Mouse (Mus musculus) embryonic facial prominence, embryonic 13.5 days (tissue): Measurements from ENCODE around the gene Cyb5r2. TPM values are rescaled to one million over a fixed set of nuclear protein-coding genes. Genes with fewer than 3 reads are reported as not detected.

Source experiments
- ATAC-seq: fragments of 200-750 bp; cut with Nextera tagmentation; 2 replicates; pipeline ENCODE4 v1.8.0; 2017; ENCODE audit warnings: low read depth; ENCODE audit not compliant: insufficient number of reproducible peaks, insufficient read depth, low FRiP score, low TSS enrichment
- H3K27ac ChIP-seq: fragments of 300-500 bp; sonication (generic); 2 replicates; pipeline ENCODE4 v1.5.1; 2015; ENCODE audit warnings: moderate library complexity, mild to moderate bottlenecking, inconsistent platforms
- H3K27me3 ChIP-seq: fragments of 300-500 bp; sonication (generic); 2 replicates; pipeline ENCODE4 v1.6.1; 2015; ENCODE audit warnings: mild to moderate bottlenecking, inconsistent platforms
- H3K36me3 ChIP-seq: fragments of 300-500 bp; sonication (generic); 2 replicates; pipeline ENCODE4 v1.6.1; 2015; ENCODE audit warnings: mild to moderate bottlenecking, inconsistent platforms
- H3K4me1 ChIP-seq: fragments of 300-500 bp; sonication (generic); 2 replicates; pipeline ENCODE4 v1.6.1; 2015; ENCODE audit warnings: inconsistent platforms
- H3K4me2 ChIP-seq: fragments of 300-500 bp; sonication (generic); 2 replicates; pipeline ENCODE4 v1.6.1; 2015; ENCODE audit warnings: moderate library complexity, mild to moderate bottlenecking, inconsistent platforms
- H3K4me3 ChIP-seq: fragments of 300-500 bp; sonication (generic); 2 replicates; pipeline ENCODE4 v1.5.1; 2015; ENCODE audit warnings: mild to moderate bottlenecking, inconsistent platforms
- H3K9ac ChIP-seq: fragments of 300-500 bp; sonication (generic); 2 replicates; pipeline ENCODE4 v1.6.1; 2015; ENCODE audit warnings: mild to moderate bottlenecking, inconsistent platforms
- H3K9me3 ChIP-seq: fragments of 300-500 bp; sonication (generic); 2 replicates; pipeline ENCODE4 v1.6.1; 2016; ENCODE audit warnings: inconsistent platforms
- WGBS: fragments of 180-500 bp; shearing (Covaris S2); methylation state at CpG from one replicate; pipeline ENCODE4 v1.1.7; 2015; ENCODE audit warnings: mixed read lengths; 5-methylcytosine and 5-hydroxymethylcytosine counted together
- polyA plus RNA-seq: library from polyadenylated mRNA; unstranded; fragments of >200 nt; fragmentation: Nextera tagmentation; extraction: Ambion mirVana; gene quantifications from 2 replicates; pipeline ENCODE4 v1.2.1, GENCODE M21; 2015

Gene Cyb5r2
- polyA plus RNA-seq, 1 experiment from 2014 or later: 0.25 TPM

DNA sequence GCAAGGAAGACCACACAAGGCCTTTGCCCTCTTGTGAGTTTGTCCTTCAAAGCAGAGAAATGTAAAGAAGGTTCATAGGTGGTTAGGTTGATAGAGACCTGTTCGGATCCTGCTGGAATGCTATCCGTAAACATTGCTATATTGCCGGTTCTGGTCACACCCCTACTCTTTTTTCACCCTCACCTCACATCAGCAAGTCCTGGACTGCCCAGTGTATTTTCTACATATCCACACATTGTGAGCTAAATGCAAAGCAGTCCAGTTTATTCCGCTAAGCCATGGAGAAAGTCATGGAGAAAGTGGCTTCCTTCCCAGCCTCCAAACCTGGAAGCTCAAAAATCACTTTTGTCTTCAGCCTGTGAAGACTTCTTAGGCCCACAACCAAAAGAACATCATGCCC lies 8.1 kb downstream of the Cyb5r2 start:
- H3K9ac ChIP-seq: no peak overlapping the region
- no peaks in the 10 kb centered on the region for H3K4me1 ChIP-seq
- H3K36me3 ChIP-seq: peaks cover 22% of the 10 kb centered on the region
- no peak for ATAC-seq
- no peak overlapping the region for H3K27ac ChIP-seq
- H3K4me3 ChIP-seq: no peak overlapping the region
- no peaks in the 10 kb centered on the region for H3K9me3 ChIP-seq
- no peak overlapping the region for H3K4me2 ChIP-seq
- H3K27me3 ChIP-seq: no peaks in the 10 kb centered on the region
- WGBS: 91% methylated on average over 4 of the region's 4 CpGs

DNA sequence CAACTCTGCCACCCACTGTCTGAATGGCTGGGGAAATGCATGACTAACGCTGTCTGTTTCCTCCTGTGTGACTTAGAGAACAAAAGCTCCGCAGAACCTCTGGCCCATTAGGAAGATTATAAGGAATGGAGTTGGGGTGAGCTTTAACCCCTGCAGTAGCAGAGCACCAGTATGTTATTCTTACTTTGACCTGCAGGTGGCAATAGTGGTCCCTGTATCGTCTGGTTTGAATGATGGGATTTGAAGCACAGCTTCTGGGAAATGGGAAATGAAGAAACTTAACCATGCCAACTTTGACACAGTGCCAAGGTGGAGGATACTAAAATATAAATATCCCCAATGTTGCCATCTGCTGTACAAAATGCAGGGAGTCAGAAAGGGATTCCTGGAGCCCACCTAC lies 8.6 kb downstream of the Cyb5r2 start:
- H3K36me3 ChIP-seq: peaks cover 23% of the 10 kb centered on the region
- H3K4me3 ChIP-seq: no peak overlapping the region
- no peaks in the 10 kb centered on the region for H3K4me1 ChIP-seq
- WGBS: 3% methylated on average over 3 of the region's 3 CpGs
- H3K27me3 ChIP-seq: no peaks in the 10 kb centered on the region
- no peak overlapping the region for H3K4me2 ChIP-seq
- no peak overlapping the region for H3K27ac ChIP-seq
- ATAC-seq: no peak
- no peaks in the 10 kb centered on the region for H3K9me3 ChIP-seq
- no peak overlapping the region for H3K9ac ChIP-seq

DNA sequence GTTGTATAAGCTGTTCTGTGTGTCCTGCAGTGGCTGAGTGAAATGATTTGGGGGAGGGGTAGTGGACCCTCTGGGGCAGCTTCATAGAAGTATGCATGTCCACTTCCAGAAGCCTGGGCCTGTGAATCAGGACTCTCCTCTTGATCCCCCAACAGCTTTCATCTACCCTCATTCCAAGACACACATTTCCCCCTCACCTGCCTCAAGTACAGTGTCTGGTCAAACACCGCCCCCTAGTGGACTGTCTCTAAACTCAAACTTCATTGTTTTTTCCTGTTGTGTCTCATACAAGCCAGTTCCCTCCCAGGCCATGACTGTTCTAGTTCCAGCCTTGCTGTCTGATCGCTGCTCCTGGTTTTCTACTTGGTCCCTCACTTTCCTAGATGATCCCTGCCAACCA lies 9.9 kb downstream of the Cyb5r2 start:
- H3K9ac ChIP-seq: no peak overlapping the region
- no peaks in the 10 kb centered on the region for H3K27me3 ChIP-seq
- H3K4me2 ChIP-seq: no peak overlapping the region
- H3K4me3 ChIP-seq: no peak overlapping the region
- H3K27ac ChIP-seq: no peak overlapping the region
- H3K9me3 ChIP-seq: no peaks in the 10 kb centered on the region
- H3K4me1 ChIP-seq: no peaks in the 10 kb centered on the region
- no peak for ATAC-seq
- peaks cover 36% of the 10 kb centered on the region for H3K36me3 ChIP-seq
- WGBS: 12% methylated on average over 2 of the region's 2 CpGs

DNA sequence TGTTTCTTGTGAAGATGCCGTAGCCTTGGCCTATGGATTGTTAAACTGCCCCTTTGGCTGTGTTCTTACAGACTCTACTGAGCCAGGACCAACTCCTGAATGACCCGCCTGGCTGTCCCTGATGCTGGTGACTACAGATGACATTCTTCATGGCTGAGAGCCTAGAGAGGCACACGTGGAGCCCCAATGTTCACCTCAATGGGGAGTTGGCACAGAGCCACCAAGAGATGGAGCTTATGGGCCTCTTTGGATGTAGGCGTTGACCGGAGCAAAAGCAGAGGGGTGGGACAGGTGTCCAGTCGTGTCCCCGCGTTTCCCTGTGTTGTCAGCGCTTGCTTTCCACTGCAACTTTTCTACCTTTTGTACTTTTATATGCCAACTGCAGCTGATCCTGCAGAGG lies 10.4 kb downstream of the Cyb5r2 start:
- Histone ChIP-seq H3K9ac (no peak overlapping the region), H3K4me2 (no peak overlapping the region), H3K4me1 (no peaks in the 10 kb centered on the region), H3K9me3 (no peaks in the 10 kb centered on the region), H3K4me3 (no peak overlapping the region), H3K36me3 (peaks cover 39% of the 10 kb centered on the region), H3K27ac (no peak overlapping the region), H3K27me3 (no peaks in the 10 kb centered on the region)
- WGBS: 83% methylated on average over 9 of the region's 9 CpGs
- no peak for ATAC-seq

DNA sequence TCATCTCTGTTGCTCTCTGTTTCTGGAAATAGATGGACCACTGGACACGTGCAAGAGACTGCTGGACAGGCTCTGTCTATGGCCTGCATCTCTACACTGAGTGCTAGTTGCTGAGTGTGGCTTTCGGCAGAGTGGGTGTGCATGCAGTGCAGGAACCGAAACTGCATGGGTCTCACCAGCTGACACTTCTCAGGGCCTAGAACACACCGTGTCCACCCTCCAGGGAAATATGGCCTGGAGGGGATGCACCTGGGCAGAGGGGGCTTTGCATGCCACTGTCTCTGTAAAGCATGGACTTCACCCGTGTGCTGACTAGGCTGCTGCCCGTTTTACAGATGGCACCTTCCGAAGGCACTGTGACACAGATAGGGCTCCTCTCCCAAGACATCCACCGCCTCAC lies 11.8 kb downstream of the Cyb5r2 start:
- Histone ChIP-seq H3K27me3 (no peaks in the 10 kb centered on the region), H3K4me3 (no peak overlapping the region), H3K4me2 (no peak overlapping the region), H3K27ac (no peak overlapping the region), H3K4me1 (no peaks in the 10 kb centered on the region), H3K9me3 (no peaks in the 10 kb centered on the region), H3K9ac (no peak overlapping the region), H3K36me3 (peaks cover 44% of the 10 kb centered on the region)
- no peak for ATAC-seq
- WGBS: 89% methylated on average over 8 of the region's 8 CpGs

DNA sequence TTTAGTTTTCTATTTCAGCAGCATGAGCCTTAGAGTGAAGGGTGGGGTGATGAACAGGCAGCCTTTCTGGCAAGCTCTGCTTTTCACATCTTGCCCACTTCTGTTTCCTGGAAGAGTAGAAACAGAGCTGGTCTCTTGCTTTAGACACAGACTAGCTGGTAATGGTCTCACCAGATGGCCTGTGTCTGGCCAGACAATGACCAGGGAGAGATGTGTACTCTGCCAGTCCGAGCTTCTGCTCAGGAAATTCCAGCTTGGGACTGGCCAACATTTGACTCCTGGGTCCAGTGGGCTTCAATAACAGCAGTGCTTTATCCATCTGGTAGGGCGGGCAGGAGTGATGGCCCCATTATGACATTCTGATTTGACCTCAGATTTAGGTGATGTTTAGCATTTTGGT lies 12.7 kb downstream of the Cyb5r2 start:
- Histone ChIP-seq H3K4me1 (no peaks in the 10 kb centered on the region), H3K36me3 (peaks cover 52% of the 10 kb centered on the region), H3K4me2 (no peak overlapping the region)

DNA sequence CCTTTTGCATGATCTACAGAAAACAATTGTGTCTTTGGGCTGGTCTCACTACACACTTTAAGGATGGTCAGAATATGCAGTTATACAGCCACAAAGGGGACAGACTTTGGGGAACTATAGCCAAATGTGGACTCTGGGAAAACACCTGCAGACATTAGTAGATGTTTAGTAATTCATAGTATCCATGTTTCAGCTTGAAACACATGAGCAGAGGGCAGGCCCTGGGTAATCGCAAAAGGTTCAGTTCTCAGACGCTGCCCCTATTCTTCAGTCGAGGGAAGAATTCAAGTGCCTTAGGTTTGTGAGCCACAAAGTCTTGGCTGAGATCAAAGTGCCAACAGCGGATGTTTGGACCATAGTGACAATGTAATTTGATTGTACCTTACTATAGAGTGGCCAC lies 13.4 kb downstream of the Cyb5r2 start:
- H3K9ac ChIP-seq: no peak overlapping the region
- no peak for ATAC-seq
- H3K9me3 ChIP-seq: no peaks in the 10 kb centered on the region
- H3K27ac ChIP-seq: no peak overlapping the region
- H3K27me3 ChIP-seq: no peaks in the 10 kb centered on the region
- H3K4me2 ChIP-seq: no peak overlapping the region
- no peak overlapping the region for H3K4me3 ChIP-seq
- peaks cover 58% of the 10 kb centered on the region for H3K36me3 ChIP-seq
- no peaks in the 10 kb centered on the region for H3K4me1 ChIP-seq
- WGBS: 91% methylated on average over 4 of the region's 4 CpGs

More for the DNA sequence above, 12.7 kb downstream of the Cyb5r2 start:
- 85% methylated on average over 2 of the region's 2 CpGs for WGBS
- no peak overlapping the region for H3K27ac ChIP-seq
- H3K9me3 ChIP-seq: no peaks in the 10 kb centered on the region
- H3K9ac ChIP-seq: no peak overlapping the region
- H3K27me3 ChIP-seq: no peaks in the 10 kb centered on the region
- no peak overlapping the region for H3K4me3 ChIP-seq
- no peak for ATAC-seq

DNA sequence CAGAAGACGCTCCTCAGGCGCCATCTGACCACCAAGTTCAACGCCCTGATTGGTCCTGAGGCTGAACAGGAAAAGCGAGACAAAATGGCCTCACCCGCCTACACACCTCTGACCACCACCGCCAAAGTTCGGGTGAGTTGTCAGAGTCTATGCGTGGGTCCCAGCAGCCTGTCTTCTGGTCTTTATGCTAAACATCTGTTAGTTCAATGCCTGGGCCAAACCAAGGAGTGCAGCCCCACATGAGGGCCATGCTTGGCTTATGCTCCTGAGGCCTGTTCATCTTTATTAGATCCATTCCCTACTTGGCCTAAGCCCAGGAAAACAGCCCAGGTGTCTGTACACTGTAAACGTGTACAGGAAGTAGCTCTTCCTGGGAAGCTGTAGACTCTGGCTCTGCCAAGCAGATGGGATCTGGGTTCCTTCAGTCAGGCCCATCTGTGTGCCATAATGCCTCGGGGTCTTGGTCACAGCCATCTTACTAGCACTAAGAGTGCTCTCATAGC lies 14.8 kb downstream of the Cyb5r2 start:
- Histone ChIP-seq H3K9me3 (no peaks in the 10 kb centered on the region), H3K9ac (no peak overlapping the region), H3K27ac (no peak overlapping the region), H3K27me3 (no peaks in the 10 kb centered on the region), H3K36me3 (peaks cover 66% of the 10 kb centered on the region), H3K4me2 (no peak overlapping the region), H3K4me1 (0 out of 2 replicates have a peak, but pooled peaks cover under 1% of the 10 kb centered on the region), H3K4me3 (no peak overlapping the region)
- no peak for ATAC-seq
- WGBS: 74% methylated on average over 10 of the region's 10 CpGs

DNA sequence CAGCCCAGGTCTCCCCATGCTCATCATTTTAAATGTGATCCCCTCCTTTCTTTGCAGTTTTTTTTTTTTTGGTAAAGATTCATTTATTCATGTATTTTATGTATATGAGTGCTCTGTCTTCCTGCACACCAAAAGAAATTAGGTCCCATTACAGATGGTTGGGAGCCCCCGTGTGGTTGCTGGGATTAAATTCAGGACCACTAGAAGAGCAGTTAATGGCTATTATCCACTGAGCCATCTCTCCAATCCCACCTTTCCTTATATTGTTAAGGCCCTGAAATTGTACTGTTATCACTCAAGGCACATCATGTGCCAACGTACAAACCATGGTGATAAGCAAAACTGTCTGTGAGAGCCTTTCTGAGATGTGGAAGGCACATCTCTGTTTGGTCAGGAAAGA lies 19.1 kb downstream of the Cyb5r2 start:
- H3K9me3 ChIP-seq: no peaks in the 10 kb centered on the region
- WGBS: 43% methylated on average over 2 of the region's 2 CpGs
- ATAC-seq: no peak
- no peaks in the 10 kb centered on the region for H3K27me3 ChIP-seq
- H3K36me3 ChIP-seq: peaks cover 41% of the 10 kb centered on the region
- H3K27ac ChIP-seq: no peak overlapping the region
- 0 out of 2 replicates have a peak, but pooled peaks cover 4% of the 10 kb centered on the region for H3K4me1 ChIP-seq
- H3K9ac ChIP-seq: no peak overlapping the region
- H3K4me3 ChIP-seq: no peak overlapping the region
- H3K4me2 ChIP-seq: no peak overlapping the region

DNA sequence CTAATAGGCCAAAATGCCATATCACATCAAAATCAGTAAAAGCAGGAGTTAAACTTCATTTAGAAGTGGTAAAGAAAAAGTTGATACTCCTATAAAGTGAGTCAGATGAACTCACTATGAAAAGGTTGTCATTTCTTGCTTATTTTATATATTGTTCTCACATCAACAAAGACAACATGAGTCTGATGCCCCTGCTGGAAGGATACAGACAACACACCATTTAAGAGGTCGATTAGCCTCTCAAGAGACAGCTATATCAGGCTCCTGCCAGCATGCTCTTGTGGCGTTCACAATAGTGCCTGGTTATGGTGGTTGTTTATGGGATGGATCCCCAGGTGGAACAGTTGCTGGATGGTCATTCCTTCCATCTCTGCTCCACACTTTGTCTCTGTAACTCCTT lies 24.7 kb downstream of the Cyb5r2 start:
- Histone ChIP-seq H3K4me3 (no peak overlapping the region), H3K36me3 (peaks cover 33% of the 10 kb centered on the region), H3K27ac (no peak overlapping the region), H3K4me1 (0 out of 2 replicates have a peak, but pooled peaks cover 4% of the 10 kb centered on the region), H3K9me3 (no peaks in the 10 kb centered on the region), H3K27me3 (no peaks in the 10 kb centered on the region), H3K9ac (no peak overlapping the region), H3K4me2 (no peak overlapping the region)
- ATAC-seq: no peak
- 66% methylated on average over 2 of the region's 2 CpGs for WGBS

DNA sequence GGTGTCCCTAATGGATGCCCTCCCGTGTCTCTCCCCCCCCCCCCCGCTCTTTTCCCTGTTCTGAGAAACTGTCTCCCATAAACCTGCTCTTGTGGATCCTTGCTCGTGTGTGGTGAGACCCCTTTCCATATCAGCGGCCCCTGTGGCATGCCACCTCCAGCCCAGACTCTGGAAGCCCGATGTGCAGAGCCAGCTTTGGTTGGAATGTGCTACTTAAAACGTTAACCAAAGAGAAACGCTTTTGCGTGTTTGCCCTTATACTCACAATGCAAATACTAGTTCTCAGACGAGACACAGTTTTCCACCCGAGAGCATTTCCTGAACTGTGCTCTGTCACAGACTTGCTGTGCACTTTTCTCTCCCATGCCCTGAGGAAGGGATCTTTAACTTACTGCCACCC lies 27.2 kb downstream of the Cyb5r2 start:
- peaks cover 9% of the 10 kb centered on the region for H3K4me1 ChIP-seq
- H3K9me3 ChIP-seq: no peaks in the 10 kb centered on the region
- H3K27me3 ChIP-seq: no peaks in the 10 kb centered on the region
- 73% methylated on average over 8 of the region's 10 CpGs for WGBS
- no peak overlapping the region for H3K4me2 ChIP-seq
- H3K36me3 ChIP-seq: peaks cover 46% of the 10 kb centered on the region
- H3K27ac ChIP-seq: no peak overlapping the region
- H3K4me3 ChIP-seq: no peak overlapping the region
- no peak for ATAC-seq
- no peak overlapping the region for H3K9ac ChIP-seq

DNA sequence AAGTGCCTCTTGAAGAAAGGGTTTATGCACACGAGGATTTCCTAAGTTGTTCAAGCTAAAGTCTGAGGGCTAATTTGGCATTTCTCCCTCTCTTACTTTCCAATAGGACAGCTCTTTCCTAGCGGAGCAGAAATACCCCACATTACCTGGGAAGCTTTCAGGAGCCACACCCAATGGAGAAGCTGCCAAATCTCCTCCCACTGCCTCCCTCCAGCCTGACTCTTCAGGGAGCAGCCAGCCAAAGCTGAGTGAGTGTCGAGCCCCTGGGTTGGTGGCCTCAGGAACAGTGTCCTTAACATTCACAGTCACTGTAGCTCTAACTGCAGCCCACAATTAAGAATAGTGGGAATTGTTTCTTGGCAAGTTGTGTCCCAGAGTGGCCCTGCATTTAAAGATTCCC lies 30.3 kb downstream of the Cyb5r2 start:
- Histone ChIP-seq H3K27ac (no peak overlapping the region), H3K4me3 (no peak overlapping the region), H3K4me2 (no peak overlapping the region), H3K36me3 (peaks cover 75% of the 10 kb centered on the region), H3K27me3 (no peaks in the 10 kb centered on the region), H3K9me3 (no peaks in the 10 kb centered on the region), H3K9ac (no peak overlapping the region), H3K4me1 (peaks cover 9% of the 10 kb centered on the region)
- WGBS: 63% methylated on average over 3 of the region's 3 CpGs
- no peak for ATAC-seq

DNA sequence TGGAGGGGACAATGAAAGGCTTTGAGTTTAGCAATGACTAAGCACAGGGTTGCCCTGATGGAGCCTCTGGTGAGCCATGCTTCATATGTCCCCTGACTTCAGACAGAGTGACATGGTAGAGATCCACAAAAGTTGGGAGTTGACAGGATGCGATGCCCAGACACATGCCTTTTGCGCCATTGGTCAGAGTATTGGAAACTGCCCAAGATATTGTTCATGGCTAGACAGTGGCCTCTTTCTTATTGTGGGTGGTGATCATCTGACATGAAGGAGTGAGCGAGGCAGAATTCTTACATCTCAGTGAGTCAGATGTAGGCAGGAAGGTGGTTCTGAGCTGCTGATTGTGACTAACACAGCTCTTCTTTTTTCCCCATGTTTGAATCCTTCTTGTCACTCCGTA lies 35.3 kb downstream of the Cyb5r2 start:
- peaks cover 78% of the 10 kb centered on the region for H3K36me3 ChIP-seq
- WGBS: 94% methylated on average over 4 of the region's 4 CpGs

More for the DNA sequence above, 35.3 kb downstream of the Cyb5r2 start:
- Histone ChIP-seq H3K9ac (no peak overlapping the region), H3K27me3 (no peaks in the 10 kb centered on the region), H3K4me3 (no peak overlapping the region), H3K9me3 (no peaks in the 10 kb centered on the region), H3K4me2 (no peak overlapping the region), H3K27ac (no peak overlapping the region), H3K4me1 (peaks cover 8% of the 10 kb centered on the region)
- ATAC-seq: no peak
